Mouse (Mus musculus) kidney, adult 2 months (tissue): ENCODE measurements at regions not wholly inside any gene's neighbourhood (a gene's known extent, or its start where the extent isn't known, plus 50 kb on each side); places are given as distances from the start of the nearest gene placed in this dataset.

ENCODE experiments used
- CTCF ChIP-seq: fragments of 200-500 bp; conservative IDR thresholded peaks from 2 replicates; pipeline ENCODE4 v1.5.1; 2011; ENCODE audit warnings: low read depth, mild to moderate bottlenecking, control low read depth, low read length, moderate library complexity, mixed read lengths; ENCODE audit not compliant: insufficient read depth, insufficient read length
- POLR2A ChIP-seq: fragments of 200-500 bp; IDR thresholded peaks from one replicate; pipeline ENCODE4 v1.6.1; 2011; ENCODE audit warnings: low read depth, low read length, control low read depth

GRCm38 (mm10) chr16:24157753-24158152, 169.1 kb upstream of the Bcl6 start:
- no peak for TF ChIP-seq POLR2A
- no peak for TF ChIP-seq CTCF
